Mouse (Mus musculus) G1E (cell line): Measurements from ENCODE around the gene Tnrc18.

Experiments
- CTCF ChIP-seq: IDR thresholded peaks from 2 replicates; pipeline ENCODE4 v1.5.1; 2012; ENCODE audit warnings: low read depth, low read length, inconsistent platforms, mixed read lengths
- GATA1 ChIP-seq: IDR thresholded peaks from 2 replicates; pipeline ENCODE4 v1.6.1; 2012; ENCODE audit warnings: borderline replicate concordance, low read length, inconsistent platforms, mixed read lengths
- GATA2 ChIP-seq: IDR thresholded peaks from 2 replicates; pipeline ENCODE4 v1.6.1; 2012; ENCODE audit warnings: low read depth, low read length, inconsistent platforms, borderline replicate concordance
- POLR2AphosphoS5 ChIP-seq: IDR thresholded peaks from 2 replicates; pipeline ENCODE4 v1.6.1; 2012; ENCODE audit warnings: low read depth, low read length, inconsistent platforms; ENCODE audit not compliant: insufficient replicate concordance
- TAL1 ChIP-seq: conservative IDR thresholded peaks from 2 replicates; pipeline ENCODE4 v1.6.1; 2012; ENCODE audit warnings: low read depth, low read length, inconsistent platforms, mixed read lengths

DNA sequence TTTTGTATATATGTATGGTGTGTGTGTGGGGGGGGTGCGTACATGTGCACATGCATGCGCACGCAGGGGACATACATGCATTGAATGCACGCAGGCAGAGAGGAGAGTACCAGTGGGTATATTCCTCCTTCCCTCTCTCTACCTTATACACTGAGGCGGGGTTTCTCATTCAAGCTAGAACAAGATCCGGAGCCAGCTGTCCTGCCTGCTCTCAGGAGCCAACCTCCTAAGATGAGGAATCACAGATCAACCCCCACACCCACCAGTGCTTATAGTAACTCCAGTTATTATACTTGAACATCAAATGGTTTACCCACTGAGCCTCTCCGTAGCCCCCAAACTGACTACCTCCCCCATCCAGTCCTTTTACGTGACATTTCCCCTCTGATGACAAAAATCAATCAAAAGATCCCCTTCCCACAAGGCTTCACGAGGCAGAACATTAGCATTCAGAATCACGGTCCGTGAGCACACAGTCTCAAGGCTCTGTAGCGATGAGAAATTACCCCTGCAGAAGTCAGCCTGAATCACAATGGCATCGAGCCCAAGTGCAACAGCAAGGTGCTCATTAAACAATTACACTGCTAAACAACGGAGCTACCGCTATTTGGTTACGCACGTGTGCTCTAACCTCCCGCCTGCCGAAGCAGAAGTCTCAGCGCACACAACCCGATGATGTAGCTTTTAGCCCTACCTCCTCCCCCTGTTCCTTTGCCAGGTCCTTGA, 55.2 kb downstream of the Tnrc18 start:
- no peak for TF ChIP-seq TAL1
- TF ChIP-seq CTCF = no peak
- no peak for TF ChIP-seq GATA1
- no peak for TF ChIP-seq POLR2AphosphoS5
- TF ChIP-seq GATA2 = no peak
